Mouse (Mus musculus) erythroblast, embryonic 14.5 days (primary cell): ENCODE results near the gene 4930444G20Rik. TPM values are rescaled to one million over a fixed set of nuclear protein-coding genes. Genes with fewer than 3 reads are reported as not detected.

Experiments used
- H3K27me3 ChIP-seq: 2 replicates; pipeline ENCODE4 v1.6.1; 2012; ENCODE audit warnings: inconsistent platforms; ENCODE audit not compliant: control insufficient read depth
- H3K36me3 ChIP-seq: 2 replicates; pipeline ENCODE4 v1.6.1; 2012; ENCODE audit warnings: mild to moderate bottlenecking, inconsistent platforms; ENCODE audit not compliant: control insufficient read depth
- H3K4me1 ChIP-seq: 2 replicates; pipeline ENCODE4 v1.6.1; 2012; ENCODE audit warnings: inconsistent platforms; ENCODE audit not compliant: control insufficient read depth
- H3K4me3 ChIP-seq: replicated peaks from 2 replicates; pipeline ENCODE3; 2012; ENCODE audit warnings: moderate library complexity, mild to moderate bottlenecking, inconsistent platforms
- H3K9me3 ChIP-seq: 2 replicates; pipeline ENCODE4 v1.6.1; 2012; ENCODE audit warnings: low read length, inconsistent platforms, mixed read lengths; ENCODE audit not compliant: control insufficient read depth
- GATA1 ChIP-seq: IDR thresholded peaks from 2 replicates; pipeline ENCODE4 v1.6.1; 2012; ENCODE audit warnings: low read length, inconsistent platforms, mixed read lengths
- TAL1 ChIP-seq: IDR thresholded peaks from 3 replicates; pipeline ENCODE4 v1.6.1; 2012; ENCODE audit warnings: low read length, inconsistent platforms, mixed read lengths
- polyA plus RNA-seq: library from polyadenylated mRNA; stranded (reverse); fragments of >175 nt; gene quantifications from 2 replicates; pipeline ENCODE4 v1.2.3, GENCODE M21; 2012

Gene 4930444G20Rik
- polyA plus RNA-seq, 1 experiment = not detected

GRCm38 (mm10) chr10:22034303-22034702 lies 33.6 kb downstream of the 4930444G20Rik start:
- Histone ChIP-seq H3K4me3 (no peak overlapping the region), H3K27me3 (no peaks in the 10 kb centered on the region), H3K9me3 (no peaks in the 10 kb centered on the region), H3K4me1 (no peaks in the 10 kb centered on the region), H3K36me3 (no peaks in the 10 kb centered on the region)
- TF ChIP-seq GATA1 = no peak
- TF ChIP-seq TAL1 = no peak

- TF ChIP-seq GATA1 (no peak), TAL1 (no peak)
- H3K4me1 ChIP-seq = no peaks in the 10 kb centered on the region
- no peak overlapping the region for H3K4me3 ChIP-seq
- no peaks in the 10 kb centered on the region for H3K36me3 ChIP-seq
- H3K27me3 ChIP-seq = no peaks in the 10 kb centered on the region
- peaks cover 4% of the 10 kb centered on the region; the same call in 1 of the 2 replicates for H3K9me3 ChIP-seq
Observed at GRCm38 (mm10) chr10:22018618-22019017, 49.3 kb downstream of the 4930444G20Rik start.

- H3K27me3 ChIP-seq = no peaks in the 10 kb centered on the region
- peaks cover 4% of the 10 kb centered on the region; the same call in 1 of the 2 replicates for H3K9me3 ChIP-seq
- H3K36me3 ChIP-seq = no peaks in the 10 kb centered on the region
- H3K4me1 ChIP-seq = no peaks in the 10 kb centered on the region
- H3K4me3 ChIP-seq = no peak overlapping the region
- TF ChIP-seq TAL1 (no peak), GATA1 (no peak)
Observed at GRCm38 (mm10) chr10:22017469-22018159, 50.3 kb downstream of the 4930444G20Rik start.

Other genes starting within 250 kb of the 4930444G20Rik start
- 0.03 TPM in 2 replicates for gene Sgk1, start 185.9 kb downstream of the 4930444G20Rik start, polyA plus RNA-seq
- gene E030030I06Rik, start 81.2 kb upstream of the 4930444G20Rik start, polyA plus RNA-seq = not detected in 2 replicates
- not detected in 2 replicates for gene Raet1e, start 90.5 kb upstream of the 4930444G20Rik start, polyA plus RNA-seq
- gene H60b, start 90.5 kb upstream of the 4930444G20Rik start, polyA plus RNA-seq = not detected in 2 replicates